Mouse (Mus musculus): ENCODE measurements around the gene Me3.

Me3 gene

GRCm38 (mm10) chr7:89833521-89833920, 201.3 kb downstream of the Me3 start:
- DNase-seq (ENCODE audit: low read depth), result no peak

GRCm38 (mm10) chr7:89835566-89835965, 203.4 kb downstream of the Me3 start:
- DNase-seq (ENCODE audit: low read depth), result peak; percentile 4

- DNase-seq (ENCODE audit: low read depth), result no peak
Observed at GRCm38 (mm10) chr7:89836676-89837075, 204.5 kb downstream of the Me3 start.

- DNase-seq (ENCODE audit: low read depth), result no peak
Observed at GRCm38 (mm10) chr7:89837841-89838240, 205.6 kb downstream of the Me3 start.

- DNase-seq (ENCODE audit: low read depth), result no peak
Observed at GRCm38 (mm10) chr7:89839721-89840120, 207.5 kb downstream of the Me3 start.

GRCm38 (mm10) chr7:89841670-89842403, 209.6 kb downstream of the Me3 start:
- peak; percentile 81 for DNase-seq (ENCODE audit: low read depth)

- no peak for DNase-seq (ENCODE audit: low read depth)
Observed at GRCm38 (mm10) chr7:89842404-89842715, 210.2 kb downstream of the Me3 start.

- DNase-seq (ENCODE audit: low read depth), result no peak
Observed at GRCm38 (mm10) chr7:89843121-89843520, 210.9 kb downstream of the Me3 start.

GRCm38 (mm10) chr7:89843533-89843932, 211.3 kb downstream of the Me3 start:
- peak; percentile 40 for DNase-seq (ENCODE audit: low read depth)

- no peak for DNase-seq (ENCODE audit: low read depth)
Observed at GRCm38 (mm10) chr7:89845669-89846068, 213.5 kb downstream of the Me3 start.

GRCm38 (mm10) chr7:89850510-89850909, 218.3 kb downstream of the Me3 start:
- DNase-seq (ENCODE audit: low read depth), result no peak

GRCm38 (mm10) chr7:89852158-89853095, 220.2 kb downstream of the Me3 start:
- no peak for DNase-seq (ENCODE audit: low read depth)

- no peak for DNase-seq (ENCODE audit: low read depth)
Observed at GRCm38 (mm10) chr7:89853131-89853530, 220.9 kb downstream of the Me3 start.

GRCm38 (mm10) chr7:89855196-89855595, 223.0 kb downstream of the Me3 start:
- no peak for DNase-seq (ENCODE audit: low read depth)

- no peak for DNase-seq (ENCODE audit: low read depth)
Observed at GRCm38 (mm10) chr7:89856440-89857217, 224.4 kb downstream of the Me3 start.

- peak; percentile 26 for DNase-seq (ENCODE audit: low read depth)
Observed at GRCm38 (mm10) chr7:89864769-89865168, 232.6 kb downstream of the Me3 start.

- peak; percentile 92 for DNase-seq (ENCODE audit: low read depth)
Observed at GRCm38 (mm10) chr7:89867221-89867620, 235.0 kb downstream of the Me3 start.

- no peak for DNase-seq (ENCODE audit: low read depth)
Observed at GRCm38 (mm10) chr7:89879686-89880085, 247.5 kb downstream of the Me3 start.

GRCm38 (mm10) chr7:89884551-89884950, 252.4 kb downstream of the Me3 start:
- peak; percentile 29 for DNase-seq (ENCODE audit: low read depth)

GRCm38 (mm10) chr7:89891412-89891811, 259.2 kb downstream of the Me3 start:
- no peak for DNase-seq (ENCODE audit: low read depth)

GRCm38 (mm10) chr7:89891856-89892255, 259.7 kb downstream of the Me3 start:
- peak; percentile 39 for DNase-seq (ENCODE audit: low read depth)

- no peak for DNase-seq (ENCODE audit: low read depth)
Observed at GRCm38 (mm10) chr7:89903007-89903406, 270.8 kb downstream of the Me3 start.
